Mouse (Mus musculus): ENCODE data around the gene Hmgb4.

The Hmgb4 gene

DNA sequence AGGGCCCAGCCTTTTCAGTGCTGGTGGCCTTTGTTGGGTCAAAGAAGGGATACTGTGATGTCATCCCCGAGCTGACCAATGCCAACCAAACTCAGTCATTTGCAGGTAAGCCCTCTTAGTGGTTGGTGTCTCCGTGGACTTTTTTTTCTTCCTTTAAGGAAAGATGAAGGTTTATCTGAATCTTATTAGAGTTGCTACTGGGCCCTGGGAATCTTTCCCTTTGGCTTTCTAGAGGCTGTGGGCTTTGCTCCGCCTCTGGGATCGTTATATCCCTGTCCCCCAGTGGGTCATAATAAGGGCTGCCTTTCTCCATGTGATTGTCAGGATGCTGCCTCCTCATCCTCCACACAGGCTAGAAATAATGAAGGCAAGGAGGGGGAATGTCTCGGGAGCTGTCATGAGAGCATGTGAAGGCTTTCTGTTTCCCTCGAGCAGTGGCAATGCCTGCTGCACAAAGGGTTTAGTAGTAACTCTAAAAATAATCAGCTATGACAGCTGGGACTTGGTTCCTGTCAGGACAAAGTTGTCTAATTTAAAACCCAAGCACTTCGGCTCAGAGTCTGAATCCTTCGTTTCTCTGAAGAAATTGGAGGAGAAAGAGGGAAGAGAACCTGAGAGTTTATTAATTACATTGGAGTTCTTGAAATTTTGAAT is at the start of gene Hmgb4:
Hmgb4 (minus strand) TSS at position 51 of the 654 bp plus-strand sequence.
- DNase-seq: no peak

DNA sequence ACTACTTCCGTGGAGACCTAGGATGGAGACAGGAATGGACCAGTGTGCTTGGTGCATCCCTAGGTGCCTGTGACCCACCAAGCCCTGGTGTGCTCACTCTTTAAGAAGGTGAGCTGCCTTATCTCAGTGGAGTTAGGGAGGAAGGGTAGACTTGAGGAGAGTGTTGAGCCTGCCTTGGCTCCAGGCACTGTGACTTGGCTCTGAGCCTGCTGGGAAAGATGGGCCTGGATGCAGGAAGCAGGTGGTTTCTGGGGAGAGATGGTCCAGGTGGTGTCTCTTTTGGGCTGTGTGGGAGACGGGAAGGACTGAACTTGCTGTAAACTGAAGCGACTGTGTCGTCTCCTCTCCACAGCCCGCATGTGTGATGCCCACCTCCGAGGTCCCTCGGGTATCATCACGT is 45.3 kb upstream of the Hmgb4 start:
- no peak for DNase-seq

DNA sequence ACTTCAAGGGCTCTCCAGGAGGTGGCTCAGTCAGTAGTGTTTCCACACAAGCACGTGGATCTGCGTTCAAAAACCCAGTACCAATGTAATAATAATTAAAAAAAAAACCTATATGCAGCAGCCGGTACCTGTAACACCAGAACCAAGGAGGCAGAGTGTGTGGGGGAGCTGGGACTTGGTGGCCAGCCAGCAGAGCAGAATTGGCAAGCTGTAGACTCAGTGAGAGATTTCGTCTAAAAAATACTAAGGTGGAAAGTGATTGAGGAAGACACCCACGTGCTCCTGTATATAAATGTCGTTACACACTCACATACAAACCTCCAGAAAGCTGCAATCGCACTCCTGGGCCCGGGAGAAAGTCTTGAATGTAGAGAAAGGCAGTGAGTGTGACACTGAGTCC is 43.3 kb upstream of the Hmgb4 start:
- DNase-seq: no peak

DNA sequence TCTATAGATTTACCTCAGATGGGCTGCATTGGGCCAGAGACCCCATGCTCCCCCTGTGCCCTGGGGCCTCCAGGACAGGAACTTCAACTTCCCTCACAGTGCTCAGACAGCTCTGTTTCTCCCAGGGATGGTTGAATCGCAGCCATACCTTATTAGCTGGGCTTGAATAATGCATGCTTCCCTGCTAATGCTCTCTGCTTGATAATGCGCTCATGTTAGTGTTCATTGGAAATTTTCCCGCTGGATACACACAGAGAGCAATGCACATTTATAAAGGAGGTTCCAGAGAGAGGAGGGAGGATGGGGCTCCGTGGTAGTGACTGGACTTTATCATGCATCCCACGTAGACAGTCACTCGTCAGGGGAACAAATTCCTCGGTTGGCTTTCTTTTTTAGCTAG is 27.3 kb upstream of the Hmgb4 start:
- DNase-seq: no peak

DNA sequence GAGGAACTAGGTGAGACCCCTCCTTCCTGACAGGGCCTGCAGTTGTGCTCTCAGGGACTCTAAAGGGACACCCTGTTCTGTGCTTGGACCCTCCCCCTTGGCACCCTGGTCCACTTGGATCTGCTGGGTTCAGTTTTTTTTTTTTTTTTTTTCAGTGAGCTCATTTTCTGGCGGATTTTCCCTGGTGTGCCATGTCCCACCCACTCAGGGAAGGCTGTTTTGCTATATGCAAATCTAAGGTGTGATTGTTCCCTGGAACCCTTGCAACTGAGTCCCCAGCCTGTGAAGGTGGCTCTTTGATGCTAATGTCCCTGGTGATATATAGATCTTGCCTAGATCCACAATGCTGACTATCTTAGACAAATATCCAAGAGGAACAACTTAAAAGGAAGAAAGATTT is 24.3 kb upstream of the Hmgb4 start:
- DNase-seq: no peak

DNA sequence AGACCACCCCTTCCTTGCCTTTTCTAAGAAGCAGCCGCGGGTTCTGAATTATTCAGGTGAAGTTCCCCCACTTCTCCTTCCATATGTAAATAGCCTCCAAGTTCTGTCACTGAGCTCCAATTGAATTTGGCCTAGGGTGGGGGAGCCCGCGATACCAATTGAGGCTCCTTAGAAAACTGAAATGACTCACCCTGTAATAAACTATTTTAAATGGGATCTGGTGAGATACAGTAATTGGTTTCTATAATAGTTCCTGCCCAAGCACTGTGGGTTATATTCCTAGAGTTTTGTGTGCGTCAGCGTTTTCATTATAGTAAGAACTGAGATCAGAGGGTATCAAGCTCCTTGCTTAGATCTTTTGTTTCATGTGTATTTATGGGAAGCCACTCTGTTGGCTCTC is 14.8 kb upstream of the Hmgb4 start:
- DNase-seq: no peak

DNA sequence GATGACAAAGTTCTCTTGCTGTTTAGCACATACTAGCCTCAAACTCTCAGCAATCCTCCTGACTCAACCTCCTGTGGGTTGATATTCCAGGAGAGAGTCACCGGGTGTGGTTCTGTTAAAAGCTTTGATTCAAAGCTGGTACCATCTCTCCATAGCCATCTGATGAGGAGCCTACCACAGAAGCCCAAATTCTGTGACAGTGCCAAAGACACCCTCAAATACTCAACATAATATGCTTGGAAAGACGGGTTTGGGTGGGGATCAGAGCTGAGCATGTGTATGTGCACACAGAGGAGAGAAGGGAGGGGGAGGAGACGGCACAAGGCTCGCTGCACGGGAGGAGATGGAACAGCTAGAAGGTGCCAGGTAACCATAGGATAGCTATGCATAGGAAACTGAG is 14.4 kb upstream of the Hmgb4 start:
- no peak for DNase-seq

DNA sequence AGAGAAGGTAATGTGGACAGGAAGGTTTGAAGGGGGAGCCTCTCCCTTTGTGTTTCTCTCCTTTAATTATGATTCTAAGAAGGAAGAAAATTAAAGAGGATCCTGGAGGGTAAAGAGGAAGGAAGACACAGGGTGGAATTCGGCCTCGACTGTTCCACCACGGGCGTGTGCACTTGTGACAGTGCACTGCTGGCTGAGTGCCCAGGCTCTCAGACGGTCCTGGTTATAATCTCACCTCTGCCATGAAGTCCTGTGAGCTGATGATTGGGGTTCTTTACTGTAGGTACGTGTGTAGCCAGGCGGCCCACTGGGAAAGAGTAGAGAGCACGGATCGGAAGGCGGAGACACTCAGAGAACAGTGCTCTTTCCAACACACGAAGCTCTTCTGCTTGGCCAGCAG is 12.4 kb upstream of the Hmgb4 start:
- DNase-seq: no peak

DNA sequence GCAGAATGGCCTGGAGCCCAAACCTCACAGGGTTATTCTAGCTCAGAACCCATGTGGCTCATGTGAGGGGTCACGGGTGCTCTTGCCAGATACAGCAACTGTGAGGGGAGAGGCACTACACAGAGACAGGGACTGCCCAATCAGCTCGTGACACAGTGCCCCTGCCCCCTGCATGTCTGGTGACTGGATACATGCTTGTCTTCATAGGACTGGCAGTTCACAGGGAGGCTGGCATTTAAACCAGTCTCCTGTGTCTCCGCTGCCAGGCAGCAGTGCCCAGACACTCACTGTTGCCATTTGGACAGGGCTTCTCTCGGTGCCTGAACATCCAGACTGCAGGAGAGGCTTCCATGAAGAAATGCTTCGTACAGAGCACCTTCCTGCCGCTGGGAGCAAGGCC is 11.7 kb upstream of the Hmgb4 start:
- no peak for DNase-seq

DNA sequence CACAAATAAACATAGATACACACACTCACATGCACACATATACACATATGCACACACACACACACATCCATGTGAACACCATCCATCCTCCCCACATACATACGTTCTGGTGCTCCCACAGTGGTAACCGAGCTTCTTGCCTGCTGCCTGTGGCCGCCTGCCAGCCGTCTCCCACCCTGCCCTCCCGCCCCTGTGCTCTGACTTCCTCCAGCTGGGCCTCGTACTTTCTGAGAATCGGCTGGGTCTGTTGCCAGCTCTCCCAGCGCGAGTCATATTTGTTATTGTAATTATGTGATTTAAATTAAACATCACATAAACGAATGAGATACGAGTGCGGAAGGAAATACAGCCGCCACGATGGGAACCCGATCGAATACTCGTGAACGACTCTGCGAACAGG is 10.2 kb upstream of the Hmgb4 start:
- DNase-seq: no peak

DNA sequence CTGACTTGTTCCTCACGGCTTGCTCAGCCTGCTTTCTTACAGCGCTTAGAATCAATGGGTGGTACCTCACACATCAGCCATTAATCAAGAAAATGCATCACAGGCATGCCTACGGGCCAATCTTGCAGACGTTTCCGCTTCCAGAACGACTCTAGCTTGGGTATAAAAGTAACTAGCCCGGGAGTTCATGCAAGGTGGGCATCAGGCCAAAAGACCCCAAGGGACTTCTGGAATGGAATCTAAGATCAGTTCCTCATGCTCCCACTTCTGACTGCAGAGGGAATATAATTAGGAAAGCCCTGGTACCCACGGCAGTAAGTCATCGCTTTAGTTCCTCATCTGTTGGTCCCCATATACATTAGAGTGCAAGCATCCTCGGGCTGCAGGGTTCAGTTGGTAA is 9.4 kb upstream of the Hmgb4 start:
- no peak for DNase-seq

DNA sequence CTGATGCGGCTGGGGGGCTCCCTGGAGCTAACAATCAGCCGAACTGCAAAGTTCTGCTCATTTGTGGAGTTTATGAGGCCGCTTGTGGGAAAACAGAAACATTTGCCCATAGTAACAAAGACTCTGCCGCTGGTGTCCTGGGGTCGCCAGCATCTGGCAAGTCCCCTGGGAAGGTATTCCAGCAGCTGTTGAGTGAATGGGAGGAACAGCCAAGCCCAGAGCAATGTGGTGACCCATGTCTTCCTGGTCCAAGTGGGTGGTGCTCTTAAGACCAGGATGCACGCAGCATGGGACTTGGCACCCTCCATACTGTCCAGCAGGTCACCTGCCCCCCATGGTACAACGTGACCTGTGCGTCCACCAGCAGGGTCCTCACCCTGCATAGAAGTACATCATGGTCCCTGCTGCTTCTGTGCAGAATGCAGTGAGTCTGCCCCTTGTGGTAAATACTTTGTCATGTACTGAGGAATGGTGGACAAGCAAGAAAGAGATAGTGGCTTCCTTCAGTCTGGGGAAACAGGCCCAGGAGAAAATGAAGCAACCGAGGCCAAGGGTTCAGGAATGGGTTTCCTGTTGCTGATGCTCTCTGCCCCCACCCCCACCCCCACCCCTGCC is 8.6 kb upstream of the Hmgb4 start:
- no peak for DNase-seq

DNA sequence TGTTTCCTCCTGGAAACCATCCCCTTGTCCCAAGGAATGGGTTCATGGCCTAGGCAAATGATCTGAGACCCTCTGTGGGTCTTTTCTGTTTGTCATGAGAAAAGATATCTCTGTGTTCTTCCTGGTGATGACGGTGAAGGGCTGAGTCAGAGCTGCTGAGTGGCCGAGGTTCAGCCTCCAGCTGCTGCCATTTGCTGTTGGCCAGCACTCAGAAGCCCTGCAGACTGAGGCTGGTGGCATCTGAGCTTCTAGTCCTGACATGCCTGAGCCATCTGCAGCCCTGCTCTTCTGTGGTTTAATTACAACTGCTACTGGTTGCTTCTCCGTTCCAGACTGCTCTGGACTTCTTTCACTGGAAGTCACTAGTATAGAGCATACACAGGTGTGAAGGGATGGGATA is 4.6 kb upstream of the Hmgb4 start:
- DNase-seq: no peak

DNA sequence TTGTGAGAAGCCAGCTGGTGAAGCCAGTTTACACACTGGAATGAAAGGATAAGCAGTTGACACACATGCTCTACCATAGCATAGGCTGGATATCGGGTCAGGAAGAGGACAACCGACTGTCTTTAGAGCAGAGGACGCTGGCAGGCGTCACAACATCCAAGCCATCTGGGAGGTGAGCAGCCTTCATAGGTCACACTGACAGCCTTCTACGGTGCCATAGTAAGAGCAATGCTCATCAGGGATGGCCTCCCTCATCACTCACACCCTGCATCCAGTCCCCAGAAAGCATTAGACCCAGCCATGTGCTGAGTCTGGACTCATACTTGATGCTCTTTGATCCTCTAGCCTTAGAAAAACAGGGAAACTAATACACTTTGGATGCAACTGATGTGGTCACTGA is 3.7 kb upstream of the Hmgb4 start:
- no peak for DNase-seq

DNA sequence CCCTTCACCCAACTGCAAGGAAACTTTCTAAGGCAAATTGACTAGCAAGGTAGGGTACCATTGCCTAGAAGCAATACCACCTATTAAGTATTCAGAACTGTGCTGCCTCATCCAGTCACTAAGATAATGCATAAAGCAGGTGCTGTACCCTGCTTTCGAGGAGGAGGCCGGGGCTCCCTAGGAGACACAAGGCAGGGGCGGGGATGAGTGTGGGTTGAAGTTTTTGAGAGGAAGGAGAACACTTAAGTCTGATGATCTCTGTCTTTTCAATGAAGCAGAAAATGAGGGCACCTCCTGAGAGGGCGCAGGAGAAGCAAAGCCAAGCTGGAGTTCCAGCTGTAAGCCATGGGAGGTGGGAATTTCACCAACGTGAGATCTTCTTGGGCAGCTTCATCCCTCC is 1.5 kb downstream of the Hmgb4 start:
- DNase-seq: no peak

DNA sequence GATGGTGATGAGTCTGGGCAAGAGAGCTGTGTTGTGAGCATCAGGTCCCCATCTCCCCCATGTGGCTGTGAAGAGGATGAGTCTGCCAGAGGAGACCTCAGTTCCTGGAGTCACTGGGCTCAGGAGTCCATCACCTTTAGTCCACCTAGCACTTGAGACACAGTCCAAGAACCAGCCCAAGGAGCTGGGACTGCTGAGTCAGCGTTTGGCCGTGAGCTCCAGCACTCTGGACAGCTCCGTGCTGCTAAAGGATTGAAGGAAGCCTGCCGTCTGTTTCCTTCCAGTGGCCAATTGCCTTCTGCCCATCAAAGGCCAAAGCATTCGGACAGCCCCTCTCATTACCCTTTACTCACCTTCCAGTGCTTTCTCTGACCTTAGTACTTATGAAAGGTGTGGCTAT is 12.1 kb downstream of the Hmgb4 start:
- DNase-seq: peak; percentile 80

DNA sequence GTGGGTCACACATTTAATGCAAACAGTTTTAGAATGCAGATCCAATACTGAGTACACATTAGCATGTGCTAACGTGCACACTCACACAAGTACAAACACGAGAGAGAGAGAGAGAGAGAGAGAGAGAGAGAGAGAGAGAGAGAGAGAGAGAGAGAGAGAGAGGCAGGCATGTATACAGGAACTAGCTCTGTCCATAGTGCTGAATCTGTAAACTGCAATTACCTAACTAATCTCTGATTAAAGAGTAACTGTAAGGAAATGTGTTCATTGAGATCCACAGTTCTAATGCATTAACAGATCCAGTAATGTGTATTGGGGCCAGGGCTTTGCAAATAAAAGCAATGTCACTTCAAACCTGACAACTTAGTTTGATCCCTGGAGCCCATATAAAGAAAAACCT is 15.6 kb downstream of the Hmgb4 start:
- peak; percentile 54 for DNase-seq

DNA sequence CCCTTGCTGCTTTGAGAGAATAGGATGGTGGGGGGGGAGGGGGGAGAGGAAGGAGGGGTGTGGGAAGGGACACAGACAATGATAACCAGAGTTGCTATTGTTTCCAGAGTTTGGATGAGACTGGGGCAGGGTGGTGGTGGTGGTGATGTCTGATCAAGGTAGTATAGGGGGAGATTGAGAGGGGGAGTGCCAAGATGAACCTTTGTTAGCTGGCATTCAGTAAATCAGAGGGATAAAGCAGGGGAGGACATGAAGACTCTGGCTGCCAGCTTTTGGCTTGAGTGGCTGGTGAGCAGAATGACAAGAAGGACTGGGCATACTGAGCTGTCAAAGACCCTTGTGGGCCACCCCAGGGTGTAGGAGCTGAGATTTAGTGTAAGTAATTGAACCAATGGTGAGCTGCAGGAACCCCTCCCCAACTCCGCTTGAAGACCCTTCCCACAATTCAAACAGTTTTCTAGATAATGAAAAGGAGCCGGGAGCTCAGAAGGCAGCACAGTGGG is 18.9 kb downstream of the Hmgb4 start:
- no peak for DNase-seq

DNA sequence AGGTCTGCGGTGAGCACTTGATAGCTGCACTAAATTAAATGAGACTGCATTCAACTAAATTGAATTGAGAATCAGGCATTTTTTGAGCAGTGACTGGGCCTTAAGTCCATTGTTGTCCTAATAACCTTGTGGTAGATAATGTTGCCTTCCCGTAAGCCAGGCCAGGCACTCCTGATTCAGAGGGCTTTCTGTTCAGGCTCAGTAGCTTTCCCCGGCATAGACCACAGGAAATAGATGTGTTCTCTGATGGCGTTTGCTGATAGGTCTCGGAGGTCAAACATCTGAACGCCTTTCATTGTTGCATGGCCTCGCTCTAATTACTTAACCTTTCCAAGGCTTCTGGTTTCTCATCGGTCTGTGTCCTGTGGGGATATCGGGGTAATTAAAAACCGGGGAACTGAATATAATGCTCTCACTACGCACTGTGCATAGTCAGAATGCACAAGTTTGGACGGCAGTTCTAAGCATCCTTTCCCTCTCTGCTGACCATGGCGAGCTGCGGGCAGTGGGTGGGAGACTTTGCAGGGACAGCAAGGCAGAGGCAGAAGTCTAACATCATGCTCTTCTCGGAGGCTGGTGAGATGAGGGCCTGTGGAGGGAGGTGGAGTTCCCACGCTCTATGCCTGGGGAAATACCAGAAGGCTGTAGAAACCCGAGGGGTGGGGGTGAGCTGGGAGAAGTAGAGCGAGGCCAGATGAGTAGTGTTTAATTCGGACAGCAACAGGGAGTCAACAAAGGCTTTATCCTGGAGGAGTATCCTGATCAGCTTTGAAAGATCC is 19.5 kb downstream of the Hmgb4 start:
- DNase-seq: peak; percentile 20

DNA sequence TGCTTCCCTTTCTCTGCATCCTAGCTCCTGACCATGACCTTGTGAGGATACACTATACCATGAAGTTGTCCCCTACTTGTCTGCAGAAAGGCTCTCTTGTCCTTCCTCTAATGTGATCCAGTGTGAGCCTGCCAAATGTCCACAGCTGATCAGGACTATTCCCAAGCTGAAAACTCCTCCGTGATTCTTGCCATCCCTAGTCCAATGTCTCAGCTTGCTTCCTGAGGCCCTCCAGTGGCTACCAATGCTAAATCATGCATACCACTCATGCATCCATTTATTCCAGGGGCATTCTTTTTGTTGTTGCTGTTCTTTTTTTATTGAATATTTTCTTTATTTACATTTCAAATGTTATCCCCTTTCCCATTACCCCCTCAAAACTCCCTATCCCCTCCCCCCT is 21.6 kb downstream of the Hmgb4 start:
- DNase-seq: no peak

DNA sequence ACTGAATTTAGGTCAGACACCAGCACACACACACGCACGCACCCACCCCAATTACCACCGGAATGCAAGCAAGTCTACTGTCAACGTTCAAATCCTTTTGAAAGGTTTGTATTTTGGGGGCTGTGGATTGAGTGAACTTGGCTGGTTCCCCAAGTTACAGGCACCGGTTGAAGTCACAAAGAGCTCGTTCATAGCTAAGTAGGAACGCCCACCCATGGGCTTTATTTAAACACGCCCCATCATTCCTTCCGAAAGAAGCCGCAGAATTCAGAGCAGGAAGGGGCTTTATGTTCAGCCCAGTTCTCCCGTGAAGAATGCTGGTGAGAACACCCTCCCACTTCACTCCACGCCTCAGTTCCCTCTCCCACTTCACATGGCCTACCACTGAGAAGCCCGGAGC is 27.3 kb downstream of the Hmgb4 start:
- no peak for DNase-seq

DNA sequence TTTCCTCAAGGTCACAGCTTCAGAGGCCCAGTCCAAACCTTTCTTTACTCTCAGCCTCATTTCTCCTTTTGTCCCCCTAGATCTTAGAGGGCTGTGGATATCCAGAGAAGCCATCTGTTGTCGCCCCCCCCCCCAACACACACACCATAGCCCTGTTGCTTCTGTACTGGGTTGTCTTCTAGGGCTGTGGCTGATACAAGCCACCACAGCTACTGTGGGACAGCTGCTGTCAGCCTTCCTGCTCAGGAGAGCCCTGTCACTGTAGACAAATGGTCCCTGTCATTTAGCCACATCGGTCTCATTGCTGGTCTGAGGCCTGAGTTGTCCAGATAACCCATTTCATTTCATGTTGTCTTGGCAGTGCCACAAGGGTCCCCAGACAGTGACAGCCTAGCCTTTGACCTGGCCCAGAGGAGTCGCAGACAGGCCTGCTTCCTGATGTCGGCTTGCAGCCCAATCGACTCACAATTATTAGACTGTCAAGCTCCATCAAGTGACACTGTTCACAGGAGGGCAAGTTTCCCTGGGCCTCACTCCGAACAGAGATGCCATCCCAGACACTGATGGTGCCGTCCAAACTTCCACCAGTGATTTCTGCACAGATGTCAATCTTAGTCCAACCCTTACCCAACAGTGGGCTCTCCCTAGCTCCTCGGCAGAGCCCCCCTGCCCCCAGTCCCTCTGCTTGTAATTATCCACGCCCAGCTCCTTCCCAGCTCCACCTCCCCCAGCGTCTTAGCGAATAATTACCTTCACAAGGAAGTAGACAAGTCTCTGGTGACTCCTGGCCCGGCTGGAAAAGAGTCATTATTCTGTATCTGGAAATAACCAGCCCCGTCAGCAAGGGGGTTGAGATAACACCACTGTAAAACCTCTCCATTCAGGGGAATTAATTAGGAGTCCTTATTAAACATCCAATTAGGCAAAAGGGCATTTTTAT is 33.1 kb downstream of the Hmgb4 start:
- peak; percentile 47 for DNase-seq

DNA sequence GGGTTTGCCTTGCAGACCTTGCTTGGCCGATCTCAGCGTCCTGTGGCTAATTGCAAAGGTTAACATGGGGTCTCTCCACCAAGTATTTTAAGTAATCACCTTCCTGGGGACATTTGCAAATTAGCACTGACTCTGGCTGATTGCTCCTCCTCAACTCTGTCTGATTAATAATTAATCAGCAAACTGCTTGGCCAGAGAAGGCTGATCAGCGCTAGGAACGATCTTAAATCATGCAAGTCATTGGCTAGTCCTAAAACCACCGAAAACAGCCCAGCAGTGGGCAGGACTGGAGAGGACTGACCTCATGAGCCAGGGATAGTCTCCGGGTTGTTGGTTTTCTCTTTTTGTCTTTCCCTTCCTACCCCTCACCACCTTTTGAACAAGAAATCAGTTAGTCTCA is 36.3 kb downstream of the Hmgb4 start:
- no peak for DNase-seq

All from embryo, embryonic 11 days (tissue).